Mouse (Mus musculus) regulatory T cell (primary cell): ENCODE data around the gene Parva.

Experiments used
- in situ Hi-C: fragments of 300-600 bp; cut with MboI, MseI; formaldehyde crosslinking; loops from one replicate; pipeline ENCODE4 v1.15.1; 2025; ENCODE audit warnings: high pct_unique_total_duplicates

Parva gene

DNA sequence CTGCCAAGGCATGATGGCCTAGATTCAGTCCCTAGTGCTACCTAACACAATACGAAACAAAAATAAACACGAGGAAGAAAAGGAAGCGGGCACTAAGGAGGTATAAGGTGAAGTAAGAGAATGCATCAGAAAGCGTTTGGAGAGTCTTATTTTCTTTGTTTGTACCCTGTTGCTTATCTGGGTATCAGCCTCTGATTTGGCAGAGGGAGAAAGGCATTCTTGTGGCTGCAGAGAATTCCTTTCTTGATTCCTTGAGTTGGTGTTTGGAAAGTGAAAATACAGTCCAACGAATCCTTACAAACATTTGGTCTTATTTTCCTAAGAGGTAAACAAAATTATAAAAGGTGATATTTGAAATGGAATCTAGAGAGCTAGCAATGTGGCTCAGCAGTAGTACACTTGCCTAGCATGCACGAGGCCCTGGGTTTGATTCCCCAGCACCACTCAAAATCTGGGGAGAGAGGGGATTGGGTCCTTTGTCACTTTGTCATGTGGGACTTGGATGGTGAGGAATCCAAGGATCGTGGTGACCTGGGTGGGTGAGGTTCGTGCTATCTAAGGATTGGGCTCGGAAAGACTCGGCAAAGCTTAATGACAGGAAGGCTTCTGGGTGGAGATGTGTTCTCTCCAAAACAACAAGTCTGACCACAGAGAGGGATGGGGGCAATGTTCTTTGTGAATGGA lies 44.9 kb downstream of the Parva start:
- in situ Hi-C loops = no loop called here

DNA sequence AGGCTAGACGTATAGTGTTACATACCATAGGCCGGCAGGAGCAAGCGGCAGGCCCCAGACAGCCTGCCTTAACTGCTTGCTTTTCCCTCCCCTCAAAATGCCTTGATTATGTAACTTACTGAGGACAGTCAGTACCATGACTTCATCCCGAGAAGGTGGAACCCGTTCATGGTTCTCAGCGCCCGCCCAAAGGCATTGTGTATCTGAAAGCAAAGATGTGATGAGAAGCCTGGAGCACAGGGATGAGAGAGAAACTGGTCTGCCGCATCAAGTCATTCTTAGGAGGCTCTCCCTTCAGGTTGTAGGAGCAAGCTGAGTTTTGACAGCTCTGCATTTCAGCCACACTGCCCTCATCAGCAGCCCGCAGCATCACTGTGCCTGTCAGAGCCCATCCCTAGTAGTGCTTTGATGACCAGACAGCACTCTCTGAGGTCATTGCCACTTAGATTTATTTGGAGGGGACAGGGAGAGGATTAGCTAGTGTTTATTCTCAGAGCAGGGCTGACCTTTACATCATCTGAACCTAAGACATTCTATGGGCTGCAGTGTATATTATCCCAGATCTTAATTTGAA lies 45.5 kb downstream of the Parva start:
- in situ Hi-C loops = no loop called here

DNA sequence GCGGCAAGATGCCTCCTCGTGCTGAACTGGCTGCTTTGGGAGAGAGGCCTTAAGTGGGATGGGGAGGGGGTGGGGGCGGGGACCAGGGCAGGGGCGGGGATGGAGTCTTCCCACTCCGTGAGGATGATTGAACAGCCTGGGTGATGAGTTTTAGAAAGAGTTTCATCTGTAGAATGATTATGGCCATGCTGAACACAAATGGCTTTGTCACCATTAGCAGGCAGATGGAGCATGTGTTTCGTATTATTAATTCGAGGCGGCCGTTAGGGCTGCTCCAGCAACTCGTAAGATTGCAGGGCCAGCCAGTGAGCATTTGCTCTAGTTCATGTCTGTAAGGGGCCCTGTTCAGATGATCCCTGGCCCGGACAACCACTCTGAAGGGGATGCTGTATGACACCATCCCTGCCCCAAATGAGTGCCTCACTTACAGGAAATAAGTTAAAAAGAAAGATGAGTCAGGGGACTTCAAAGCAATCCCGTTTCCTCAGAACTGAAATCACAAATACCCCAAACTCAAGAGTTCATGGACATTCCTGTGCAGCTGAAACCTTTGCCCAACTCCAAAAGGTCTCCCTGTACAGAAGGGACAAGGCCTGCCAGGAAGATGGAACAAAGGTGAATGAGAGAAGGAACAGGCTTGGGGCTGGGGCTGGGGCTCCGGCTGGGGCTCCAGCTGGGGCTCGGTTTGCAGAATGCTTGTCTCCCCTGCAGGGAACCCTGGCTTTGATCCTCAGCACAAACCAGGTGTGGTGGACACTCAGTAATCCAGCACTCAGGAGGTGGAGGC lies 46.5 kb downstream of the Parva start:
- in situ Hi-C loops = no loop called here

DNA sequence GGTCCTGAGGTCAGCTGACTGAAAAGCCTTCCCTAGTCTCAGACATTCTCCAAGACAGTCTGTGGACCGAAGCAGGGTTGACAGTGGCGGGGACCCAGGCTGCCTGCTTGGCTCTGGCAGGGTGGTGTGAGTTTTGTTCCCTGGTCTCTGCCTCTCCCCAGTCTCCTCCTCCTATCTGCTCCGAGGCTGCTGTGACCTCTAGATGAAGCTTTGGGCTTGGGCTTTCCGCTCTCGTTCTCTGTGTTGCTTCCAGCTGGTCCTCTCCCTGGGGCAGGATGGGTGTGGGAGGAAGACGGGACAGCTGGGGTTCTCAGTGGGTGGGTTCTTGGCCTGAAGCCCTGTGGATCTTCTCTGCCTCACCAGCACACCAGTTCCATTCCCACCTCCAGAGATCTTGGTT lies 51.8 kb downstream of the Parva start:
- in situ Hi-C loops = no loop called here

DNA sequence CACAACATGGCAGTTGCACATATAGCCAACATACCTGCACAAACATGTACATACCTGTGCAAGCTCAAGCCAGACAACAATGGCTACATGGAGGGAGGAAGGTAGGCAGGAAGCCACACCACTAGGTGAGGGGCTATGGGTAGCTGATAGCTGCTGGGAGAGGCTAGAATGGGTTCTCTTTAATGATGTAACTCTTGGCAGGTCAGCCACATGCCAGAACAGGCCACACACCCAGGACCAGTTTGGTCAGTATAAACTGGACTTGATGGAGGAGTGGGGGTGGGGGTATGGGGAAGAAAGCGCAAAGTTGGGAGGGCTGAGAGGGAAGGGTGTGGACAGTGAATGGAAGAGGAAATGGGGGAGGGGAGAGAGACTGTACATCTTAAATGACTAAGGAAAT lies 53.7 kb downstream of the Parva start:
- in situ Hi-C loops = no loop called here

DNA sequence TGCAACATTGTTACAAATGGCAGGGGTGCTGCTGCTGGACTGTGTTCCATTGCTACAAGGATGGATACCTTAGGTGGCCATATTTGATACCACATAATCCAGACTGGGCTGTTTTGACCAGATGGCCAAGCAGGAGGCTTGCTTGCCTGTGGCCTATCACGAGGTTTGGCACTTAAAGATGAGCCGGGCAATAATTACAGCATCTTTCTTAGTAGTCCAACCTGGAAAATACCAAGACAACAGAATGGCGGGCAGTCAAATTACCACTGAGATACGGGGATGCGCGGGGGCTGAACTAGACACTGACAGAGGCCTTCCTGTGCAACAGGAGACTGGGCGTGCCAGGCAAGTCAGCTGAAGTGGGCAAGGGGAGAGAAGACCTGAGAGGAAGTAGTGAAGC lies 55.3 kb downstream of the Parva start:
- in situ Hi-C loops = no loop called here

DNA sequence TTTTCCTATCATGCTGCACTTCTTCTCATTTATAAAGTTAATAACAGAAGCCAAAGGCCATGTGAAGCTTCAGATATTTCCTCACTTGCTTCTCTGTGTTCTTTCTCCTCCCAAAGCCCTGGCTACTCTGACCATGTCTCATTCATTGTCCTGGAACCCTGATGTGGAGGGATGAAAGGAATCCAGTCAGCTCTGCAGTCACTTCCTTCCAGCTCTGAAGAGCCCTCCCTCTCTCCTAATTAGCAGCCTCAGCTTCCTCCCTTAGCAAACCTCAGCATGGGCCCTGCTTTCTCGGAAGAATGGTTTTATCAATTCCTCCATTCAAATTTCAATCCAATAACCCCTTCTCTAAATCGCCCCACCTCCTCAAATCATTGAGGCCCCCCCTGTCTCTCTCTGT lies 56.1 kb downstream of the Parva start:
- in situ Hi-C loops = no loop called here

DNA sequence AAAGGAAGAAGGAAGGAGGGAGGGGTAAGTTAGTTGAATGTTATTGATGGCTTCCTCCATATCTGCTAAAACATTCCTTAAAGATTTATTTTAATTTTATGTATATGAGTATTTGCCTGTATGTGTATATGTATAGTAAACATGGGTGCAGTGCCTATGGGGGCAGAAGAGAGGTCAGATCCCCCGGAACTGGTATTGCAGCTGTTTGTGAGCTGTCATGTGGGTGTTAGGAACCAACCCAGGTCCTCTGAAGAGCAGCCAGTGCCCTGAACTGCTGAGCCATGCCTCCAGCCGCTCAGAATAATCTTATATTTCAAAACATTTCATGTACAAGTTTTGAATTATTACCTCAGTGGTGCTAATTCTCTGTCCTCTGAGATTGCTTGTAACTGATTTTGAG lies 63.5 kb downstream of the Parva start:
- in situ Hi-C loops = no loop called here

DNA sequence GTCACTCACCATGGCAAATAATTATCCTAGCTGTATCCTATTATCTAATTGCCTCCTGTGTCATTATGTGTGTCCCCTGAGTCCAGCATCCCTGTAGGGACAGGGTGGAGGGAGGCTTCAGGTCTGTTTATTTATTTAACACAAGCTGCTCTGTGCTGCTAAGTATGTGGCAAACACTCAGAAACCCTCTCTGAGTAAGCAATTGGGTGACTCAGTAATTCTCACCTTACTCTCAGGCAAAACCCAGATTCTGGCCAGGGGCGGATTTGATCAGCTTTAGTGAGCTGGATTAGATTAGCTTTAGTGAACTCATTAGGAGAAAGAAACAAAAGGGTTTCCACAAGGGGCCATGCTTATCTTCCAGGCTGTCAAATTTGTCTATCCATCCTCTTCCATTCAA lies 64.4 kb downstream of the Parva start:
- in situ Hi-C loops = no loop called here

DNA sequence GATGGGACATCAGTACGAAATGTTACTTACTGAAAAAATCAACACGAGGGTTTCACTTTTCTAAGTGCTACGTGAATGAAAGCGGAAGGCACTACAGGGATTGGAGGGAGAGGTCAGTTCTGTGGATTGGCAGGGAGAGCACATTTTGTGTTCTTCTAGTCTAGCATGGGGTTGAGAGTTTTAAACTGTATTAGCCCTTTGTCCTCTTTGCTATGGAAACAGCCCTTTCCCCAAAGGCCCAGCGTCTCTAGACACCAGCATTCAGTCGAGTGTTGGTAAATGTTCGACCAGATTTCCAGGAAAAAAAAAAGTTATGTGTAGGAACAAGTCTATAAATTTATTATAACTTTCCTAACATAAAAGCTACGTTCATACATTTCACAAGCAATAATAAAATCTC lies 68.6 kb downstream of the Parva start:
- in situ Hi-C loops = no loop called here

DNA sequence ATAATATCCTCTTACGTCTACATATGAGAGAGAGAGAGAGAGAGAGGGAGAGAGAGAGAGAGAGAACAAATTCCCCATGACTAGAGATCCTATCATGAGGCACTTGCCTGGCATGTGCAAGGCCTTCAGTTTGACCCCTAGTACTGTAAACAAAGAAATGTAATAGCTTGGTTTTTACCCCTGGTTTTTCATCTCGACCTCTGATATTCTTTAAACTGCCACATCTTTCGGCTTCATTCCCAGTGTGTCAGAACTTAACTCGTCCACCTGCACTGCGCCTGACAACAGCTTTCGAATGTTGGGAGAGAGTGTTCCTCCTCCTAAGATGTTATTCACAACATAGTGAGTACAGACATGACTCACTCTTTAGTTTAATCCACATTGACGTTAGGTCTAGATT lies 69.6 kb downstream of the Parva start:
- in situ Hi-C loops = no loop called here

DNA sequence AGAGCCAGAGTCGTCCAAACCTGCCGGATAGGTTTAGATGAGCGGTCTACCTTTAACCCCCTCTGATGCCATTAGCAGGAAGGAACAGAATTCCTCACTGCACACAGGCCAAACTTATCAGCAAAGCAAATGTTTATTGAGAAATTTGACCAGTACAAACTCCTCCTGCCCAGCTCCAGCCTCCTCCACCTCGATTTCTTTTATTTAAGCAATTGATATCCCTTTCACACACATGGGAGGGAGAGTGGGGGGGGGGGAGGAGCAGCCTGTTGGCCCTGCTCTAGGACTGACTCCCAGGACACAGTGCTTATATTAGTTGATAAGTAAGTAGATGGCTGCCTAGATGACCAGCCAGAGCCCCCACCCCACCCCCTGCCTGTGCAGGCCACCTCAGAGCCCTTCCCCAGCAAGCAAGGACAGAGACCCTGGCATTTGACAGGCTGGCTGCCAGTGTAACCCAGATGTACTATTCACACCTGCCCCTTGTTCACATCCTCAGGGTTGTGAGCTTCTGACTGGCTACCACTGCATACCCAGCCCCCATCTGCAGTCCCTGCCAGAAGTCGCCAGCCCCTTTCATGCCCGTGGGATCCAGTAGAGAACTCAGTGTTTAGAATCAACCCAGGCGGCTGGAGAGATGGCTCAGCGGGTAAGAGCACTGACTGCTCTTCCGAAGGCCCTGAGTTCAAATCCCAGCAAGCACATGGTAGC lies 71.4 kb downstream of the Parva start:
- in situ Hi-C loops = no loop called here

DNA sequence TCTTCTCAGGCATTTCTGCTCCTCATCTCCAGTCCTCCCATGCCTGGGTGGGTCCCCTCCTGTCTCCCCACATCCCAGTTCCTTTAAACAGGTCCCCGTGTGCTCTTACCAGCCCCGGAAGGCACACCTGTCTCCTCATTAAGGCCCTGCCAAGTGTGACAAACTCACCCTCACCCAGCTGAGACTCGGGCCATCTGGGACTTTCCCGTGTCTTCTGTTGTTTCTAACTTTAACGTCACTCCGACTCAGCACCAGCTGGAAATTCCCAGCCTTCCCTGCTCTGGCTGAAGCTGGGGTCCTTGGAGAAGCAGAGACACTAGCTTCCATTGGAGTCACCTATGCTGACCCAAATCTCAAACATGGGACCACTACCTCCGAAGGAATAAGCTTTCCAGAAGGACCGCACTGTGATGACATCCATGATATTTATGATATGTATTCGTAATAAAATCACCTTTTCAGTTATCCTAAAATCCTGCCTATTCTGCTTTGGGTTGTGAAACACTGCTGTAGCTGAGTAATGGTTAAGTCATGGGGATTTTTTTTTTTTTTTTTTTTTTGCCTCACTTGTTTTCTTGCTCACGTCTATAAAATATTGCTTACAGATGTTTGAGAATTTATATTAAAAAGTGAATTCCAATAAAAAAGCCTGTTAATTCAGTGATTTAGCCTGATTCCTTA lies 72.3 kb downstream of the Parva start:
- in situ Hi-C loops = no loop called here

DNA sequence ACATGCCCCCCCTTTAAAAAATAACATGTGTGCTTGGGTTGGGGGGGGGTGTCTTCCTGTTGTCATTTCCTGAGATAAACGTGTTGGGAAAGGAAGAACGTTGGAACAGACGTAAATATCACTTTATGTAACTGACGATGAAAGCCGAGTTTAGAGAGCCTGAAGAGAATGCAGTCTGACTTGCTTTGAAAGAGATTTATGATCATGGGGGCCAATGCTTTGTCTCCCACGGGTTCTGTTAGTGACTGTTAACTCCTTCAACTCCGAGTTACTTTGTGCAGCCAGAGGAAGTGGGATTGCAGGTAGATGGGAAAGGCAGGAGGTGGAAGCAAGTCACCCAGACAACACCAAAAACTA lies 72.8 kb downstream of the Parva start:
- in situ Hi-C loops = no loop called here

DNA sequence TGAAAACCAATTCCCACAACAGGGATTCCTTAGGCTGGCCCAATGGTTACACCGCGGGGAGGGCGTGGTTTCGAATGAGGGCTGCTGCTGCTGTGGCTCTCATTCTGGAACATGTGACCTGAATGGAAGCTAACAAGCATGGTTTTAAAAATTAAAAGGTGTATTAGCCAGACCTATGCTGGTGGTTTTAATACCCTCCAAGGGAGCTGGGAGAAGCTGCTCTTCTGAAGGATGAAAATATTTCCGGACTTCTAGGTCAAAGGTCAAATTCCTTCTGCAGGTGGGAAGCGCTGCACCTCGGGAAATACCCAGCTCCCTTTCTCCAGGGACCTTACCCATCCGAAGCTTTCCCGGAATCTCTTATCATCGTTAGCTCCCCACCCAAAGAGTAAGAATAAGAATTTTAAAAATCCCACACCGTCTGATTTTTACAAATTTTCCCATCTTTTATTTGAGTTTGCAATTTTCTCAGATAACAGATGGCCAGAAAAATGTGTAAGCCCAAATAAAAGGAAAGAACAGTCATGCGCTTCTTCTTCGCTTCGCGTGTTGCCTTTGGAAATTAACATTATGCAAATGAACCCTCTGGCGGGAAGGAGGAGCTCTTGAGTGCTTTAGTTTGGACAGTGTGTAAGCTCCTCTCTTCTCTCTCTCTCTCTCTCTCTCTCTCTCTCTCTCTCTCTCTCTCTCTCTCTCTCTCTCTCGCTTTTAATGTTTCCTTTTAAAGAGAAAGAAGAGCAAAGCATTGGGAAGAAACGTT lies 74.9 kb downstream of the Parva start:
- in situ Hi-C loops = no loop called here

DNA sequence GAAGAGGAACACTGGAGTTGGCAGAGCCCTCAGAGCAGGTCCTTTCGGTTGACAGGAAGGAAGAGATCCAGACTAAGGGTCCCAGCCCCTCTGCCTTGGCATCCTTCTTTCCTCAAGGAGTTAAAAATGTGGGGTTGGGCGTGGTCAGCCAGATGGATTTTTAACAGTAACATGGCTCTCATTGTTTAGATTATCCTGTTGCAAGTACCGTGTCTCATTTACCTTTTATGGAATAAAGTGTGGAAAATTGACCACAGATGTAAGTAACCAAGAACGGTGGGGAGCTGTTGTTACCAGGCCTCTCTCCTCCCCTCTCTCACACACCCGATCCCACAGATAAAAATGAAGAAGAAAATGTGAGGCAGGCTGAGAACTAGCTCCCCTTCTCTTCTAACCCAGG lies 75.5 kb downstream of the Parva start:
- in situ Hi-C loops = no loop called here

DNA sequence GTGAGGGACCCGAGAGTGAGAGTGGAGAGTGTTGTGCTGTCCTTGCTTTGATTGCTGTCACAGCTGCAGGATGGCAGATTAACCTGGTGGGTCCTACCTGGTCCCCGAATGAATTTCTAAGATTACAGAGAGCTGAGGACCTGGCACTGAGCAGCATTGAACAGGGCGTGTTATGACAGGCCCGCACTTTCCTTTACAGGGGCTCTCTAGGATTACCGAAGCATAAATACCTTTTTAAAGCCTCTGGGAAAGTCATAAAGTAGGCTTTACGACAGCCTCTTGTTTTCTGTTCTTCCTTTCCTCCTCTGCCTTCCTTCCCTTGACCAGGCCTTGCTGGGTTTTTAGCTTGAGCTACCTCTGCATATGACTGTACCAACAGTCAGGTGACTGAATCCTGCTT lies 76.1 kb downstream of the Parva start:
- in situ Hi-C loops = no loop called here

DNA sequence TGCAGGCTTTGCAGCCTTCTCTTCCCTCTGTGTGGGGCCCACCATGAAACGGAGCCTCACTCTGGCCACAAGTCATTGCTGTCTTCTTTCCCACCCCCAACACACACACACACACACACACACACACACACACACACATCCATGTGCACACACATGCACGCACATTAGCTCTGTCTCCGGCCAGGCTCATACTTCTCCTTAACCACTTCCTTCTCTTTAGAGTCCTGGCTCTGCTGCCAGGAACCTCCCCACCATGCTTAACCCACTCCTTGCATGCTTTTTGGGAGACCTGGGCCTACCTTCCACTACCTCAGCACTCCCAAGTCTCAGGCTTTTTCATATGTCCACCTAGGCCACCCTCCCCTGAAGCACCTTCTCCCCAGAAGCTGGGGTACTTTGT lies 76.6 kb downstream of the Parva start:
- in situ Hi-C loops = no loop called here

DNA sequence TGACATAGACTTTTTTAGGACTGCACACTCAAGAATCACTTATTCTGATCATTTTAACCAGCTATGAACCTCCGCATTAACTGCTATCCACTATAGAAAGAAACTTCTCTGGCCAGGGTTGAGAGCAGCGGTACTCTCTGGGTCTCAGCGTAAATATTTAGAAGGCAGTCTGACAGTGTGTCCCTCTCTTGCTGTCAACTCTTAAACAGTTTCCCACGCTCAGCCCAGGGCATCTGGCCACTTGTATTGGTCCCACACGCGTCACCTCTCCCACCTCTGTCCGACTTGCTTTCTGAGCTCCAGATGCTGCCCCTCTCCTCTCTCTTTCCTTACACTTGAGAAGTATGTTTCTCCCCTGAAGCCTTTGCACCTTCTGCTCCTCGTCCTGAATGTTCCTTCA lies 81.8 kb downstream of the Parva start:
- in situ Hi-C loops = no loop called here

DNA sequence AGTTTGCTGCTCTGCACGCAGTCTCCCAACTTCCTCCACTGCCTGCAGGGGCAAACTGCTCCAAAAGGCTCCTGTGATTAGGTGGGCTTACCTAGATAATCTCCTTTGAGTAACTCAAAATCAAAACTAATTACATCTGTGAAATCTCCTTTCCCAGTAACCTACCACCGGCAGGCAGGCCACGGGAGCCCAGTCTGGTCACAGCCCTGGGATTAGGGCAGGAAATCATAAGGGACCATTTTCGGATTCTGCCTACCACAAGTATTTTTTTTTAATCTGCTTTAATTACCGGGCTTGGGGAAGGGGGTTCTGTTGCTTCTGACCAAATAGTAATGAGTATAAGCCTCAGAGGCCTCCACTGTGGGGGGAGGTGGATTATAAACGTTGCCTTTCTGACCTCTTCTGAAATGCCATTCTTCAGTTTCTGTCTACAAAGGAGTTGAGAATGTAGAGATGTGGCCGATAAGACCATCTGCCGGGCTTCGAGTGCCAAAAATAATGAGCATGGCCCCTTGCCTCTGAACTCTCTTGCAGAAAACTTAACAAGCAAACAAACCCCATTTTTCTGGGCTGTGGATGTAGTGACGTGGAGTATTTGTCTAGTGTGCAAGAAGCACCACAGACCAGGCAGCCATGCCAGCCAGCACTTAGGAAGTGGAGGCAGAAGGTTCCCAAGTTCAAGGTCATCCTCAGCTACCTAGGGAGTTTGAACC lies 83.2 kb downstream of the Parva start:
- in situ Hi-C loops = no loop called here

DNA sequence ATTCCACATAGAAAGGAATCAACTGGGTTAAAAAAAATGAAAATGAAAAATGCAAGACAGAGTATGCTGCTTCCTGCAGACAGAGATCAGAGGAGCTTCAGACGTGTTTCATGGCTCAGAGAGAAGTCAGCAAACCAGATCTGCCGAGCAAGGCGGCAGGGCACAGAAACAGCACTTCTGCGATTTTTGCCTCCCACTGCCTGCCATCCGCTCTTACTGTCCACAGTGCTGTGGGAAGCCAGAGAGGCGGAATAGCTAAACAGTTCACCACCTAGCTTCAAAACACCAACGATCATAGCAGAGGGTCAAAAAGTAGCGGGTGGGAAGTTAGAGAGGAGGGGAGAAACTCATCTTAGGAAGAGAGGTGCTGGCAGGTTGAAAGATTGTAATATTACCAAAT lies 84.0 kb downstream of the Parva start:
- in situ Hi-C loops = no loop called here
